Mouse (Mus musculus): ENCODE data around the gene Vmn1r128.
"Not testable (repeated sequence)": the region's sequence is repeated elsewhere in the genome, so short reads cannot be mapped to it uniquely, and the experiment has no call there.

The Vmn1r128 gene

GRCm38 (mm10) chr7:21349073-21349472, at the start of gene Vmn1r128:
Gene Vmn1r128, plus strand, starts transcription at chr7:21349373.
- not testable (repeated sequence) for DNase-seq

DNA sequence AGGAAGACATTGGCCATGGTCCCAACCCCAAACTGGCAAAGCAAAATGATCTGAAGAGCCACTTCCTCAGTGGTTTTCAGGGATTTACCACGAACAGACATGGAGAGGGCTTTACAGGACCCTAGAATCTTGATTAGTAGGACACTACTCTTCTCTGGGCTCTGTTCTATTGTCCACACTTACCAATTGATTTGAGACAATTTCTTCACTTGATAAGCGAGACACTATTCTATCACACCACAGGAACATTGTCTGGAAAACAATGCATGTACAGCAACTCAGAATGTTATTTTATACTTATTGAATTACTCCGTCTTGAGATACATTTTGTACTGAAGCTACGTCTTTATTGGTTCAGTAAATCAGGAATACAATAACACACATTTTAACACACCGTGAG, 47.8 kb upstream of the Vmn1r128 start, which contains the start of gene Vmn1r126:
Gene Vmn1r126 (minus strand): TSS at position 101 of the 400 bp plus-strand sequence.
- DNase-seq, result not testable (repeated sequence)

- DNase-seq, result not testable (repeated sequence)
These were observed 29.4 kb upstream of the Vmn1r128 start, which contains the start of gene Vmn1r127 for GRCm38 (mm10) chr7:21319761-21320160. Gene Vmn1r127, minus strand, starts transcription at chr7:21319861.

GRCm38 (mm10) chr7:21361191-21361590, 12.0 kb downstream of the Vmn1r128 start, which contains the start of gene Vmn1r129:
Gene Vmn1r129, minus strand, starts transcription at chr7:21361291.
- DNase-seq, result not testable (repeated sequence)
